Mouse (Mus musculus): ENCODE measurements around the gene Eef1a2. TPM values are rescaled to one million over a fixed set of nuclear protein-coding genes. Genes with fewer than 3 reads are reported as not detected.

Eef1a2 gene
- total RNA-seq, 2 experiments from 2014 or later: 76.3 to 76.6 TPM

DNA sequence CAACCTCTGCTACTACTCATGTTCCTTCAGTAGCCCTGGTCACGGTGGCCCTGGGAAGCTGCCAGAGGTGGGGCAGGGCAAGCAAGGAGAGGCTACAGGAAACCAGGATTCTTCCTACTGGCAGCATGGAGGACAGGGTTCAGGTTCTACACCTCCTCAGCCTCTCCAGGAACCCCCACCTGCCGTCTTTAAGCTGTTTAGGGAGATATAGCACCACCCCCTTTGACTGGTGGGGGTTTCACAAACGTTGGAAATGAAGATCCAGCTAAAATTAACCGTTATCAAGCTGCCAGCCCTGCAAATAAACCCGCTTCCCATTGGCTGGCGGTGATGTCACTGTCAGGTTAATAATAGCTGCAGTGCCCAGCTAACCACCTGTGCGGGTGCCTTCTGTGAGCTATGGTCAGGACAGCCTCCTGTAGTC is 2.3 kb upstream of the Eef1a2 start:
- no peak for DNase-seq (ENCODE audit: low spot score in 2 of 2)

DNA sequence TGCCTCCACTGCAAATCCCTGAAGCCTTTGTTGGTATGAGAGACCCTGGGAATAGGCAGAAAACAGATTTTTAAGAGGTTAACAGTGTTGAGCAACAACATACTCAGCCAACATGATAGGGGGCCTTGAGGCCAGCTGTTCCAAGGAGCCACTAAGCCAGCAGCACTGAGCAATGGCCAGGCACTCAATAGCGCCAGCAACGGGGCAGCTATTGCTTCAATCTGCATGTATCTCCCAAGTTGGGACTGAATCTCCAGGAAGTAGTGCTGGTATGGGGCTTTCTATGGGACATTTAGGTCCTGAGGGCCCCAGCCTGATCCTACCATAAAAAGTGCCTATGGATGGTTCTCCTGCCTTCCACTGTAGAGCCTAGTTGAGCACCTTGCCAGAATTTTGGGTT is 1.7 kb upstream of the Eef1a2 start:
- DNase-seq (ENCODE audit: low spot score in 2 of 2): no peak

DNA sequence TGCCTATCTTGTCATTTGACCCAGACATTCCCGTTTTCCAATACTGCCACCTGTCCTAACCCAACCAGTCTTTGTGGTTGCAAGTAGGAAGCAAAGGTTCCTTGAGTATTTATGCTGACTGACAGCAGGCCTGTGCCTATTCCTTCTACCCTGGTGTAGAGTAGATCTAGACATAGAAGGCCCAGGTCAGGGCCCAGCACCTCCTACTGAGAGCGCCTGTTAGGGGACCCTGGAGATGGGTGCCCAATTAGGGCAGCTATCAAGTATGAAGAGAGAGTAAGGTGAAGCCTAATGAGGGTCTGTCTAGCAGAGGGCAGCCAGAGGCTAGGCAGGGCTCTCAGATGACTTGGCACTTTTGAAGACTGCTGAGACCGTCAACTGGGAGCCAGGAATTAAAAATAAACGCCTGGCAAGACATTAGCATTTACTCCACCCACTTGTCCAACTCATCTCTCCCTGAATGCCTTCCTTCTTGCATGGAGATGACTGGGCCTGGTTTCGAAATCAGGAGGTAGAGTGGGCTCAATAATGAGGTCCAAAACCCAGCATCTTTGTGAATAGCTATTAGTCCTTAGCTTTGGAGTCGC is 995 bp upstream of the Eef1a2 start:
- DNase-seq (ENCODE audit: low spot score in 2 of 2): no peak

DNA sequence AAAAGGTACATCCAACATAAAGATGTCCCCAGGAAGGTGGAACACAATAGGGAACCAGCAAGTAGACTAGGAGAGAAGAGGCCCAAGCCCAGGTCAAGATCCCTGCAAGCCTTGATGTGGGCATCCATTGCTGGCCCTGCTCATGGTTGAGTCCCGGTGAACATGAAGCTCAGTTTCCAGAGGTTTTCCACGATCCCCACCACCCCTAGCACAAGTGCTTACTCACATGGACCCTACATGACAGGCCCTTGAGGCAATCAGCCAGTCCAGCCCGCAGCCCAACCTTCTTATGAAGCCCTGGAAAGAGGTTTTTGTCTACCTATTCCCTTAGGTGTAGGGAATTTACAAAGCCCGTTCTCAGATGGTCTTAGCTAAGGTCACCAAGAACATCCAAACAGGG is 366 bp upstream of the Eef1a2 start:
- DNase-seq (ENCODE audit: low spot score in 2 of 2): no peak

DNA sequence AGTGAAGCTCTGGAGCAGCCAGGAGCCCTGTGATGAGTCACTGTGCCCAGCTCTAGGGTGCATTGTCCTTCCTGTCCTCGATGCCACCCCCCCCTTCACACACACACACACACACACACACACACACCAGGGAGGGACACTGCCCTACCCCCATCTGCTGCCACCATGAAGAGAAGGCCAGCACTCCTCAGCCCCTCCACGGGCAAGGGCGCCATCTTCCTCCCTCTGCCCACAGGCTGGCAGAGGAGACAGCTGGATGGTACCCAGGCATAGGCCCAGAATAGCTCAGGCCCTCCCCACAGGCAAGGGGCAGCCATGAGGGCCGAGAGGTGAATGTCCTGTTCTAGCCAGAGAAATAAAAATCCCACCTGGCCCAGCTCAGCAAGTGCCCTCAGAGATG is 1.0 kb downstream of the Eef1a2 start:
- no peak for DNase-seq (ENCODE audit: low spot score in 2 of 2)

DNA sequence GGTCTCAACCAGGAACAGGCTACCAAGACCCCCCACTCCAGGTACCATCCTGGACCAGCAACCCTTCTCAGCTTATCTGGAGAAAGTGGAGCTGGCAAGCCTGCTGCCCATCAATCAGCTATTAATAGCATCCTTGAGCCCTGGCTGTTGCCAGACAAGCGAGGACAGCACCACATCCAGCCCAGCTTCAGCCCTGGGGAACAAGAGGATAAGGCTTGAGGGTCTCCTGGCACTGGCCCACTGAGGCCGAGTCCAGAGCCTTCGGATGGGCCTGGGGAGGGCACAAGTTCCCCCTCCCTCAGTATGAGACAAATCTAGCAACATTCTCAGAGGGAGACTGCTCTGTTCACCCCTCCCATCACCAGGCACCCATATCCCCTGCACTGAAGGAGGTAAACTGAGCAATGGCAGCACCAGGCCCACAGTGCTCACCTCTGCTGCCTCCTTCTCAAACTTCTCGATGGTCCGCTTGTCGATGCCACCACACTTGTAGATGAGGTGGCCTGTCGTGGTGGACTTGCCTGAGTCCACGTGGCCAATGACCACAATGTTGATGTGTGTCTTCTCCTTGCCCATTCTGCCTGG is 1.9 kb downstream of the Eef1a2 start:
- no peak for DNase-seq (ENCODE audit: low spot score in 2 of 2)

DNA sequence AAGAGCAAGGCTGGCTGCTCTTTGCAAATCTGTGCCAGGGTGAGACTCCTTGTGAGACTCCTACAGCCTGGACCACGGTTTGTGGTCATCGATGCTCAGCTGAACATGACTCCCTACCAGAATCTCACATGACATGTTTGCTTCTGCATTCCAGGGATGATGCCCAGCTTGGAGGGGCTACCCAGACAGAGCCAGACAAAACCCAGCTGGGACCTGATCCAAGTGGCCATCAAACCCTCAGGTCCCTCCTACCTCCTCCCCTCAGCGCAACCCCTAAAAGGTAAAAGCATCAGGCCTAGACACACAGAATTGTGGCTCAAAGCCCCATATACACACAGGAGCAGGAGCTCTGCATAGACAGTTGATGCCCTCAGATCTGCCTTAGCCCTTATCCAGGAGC is 2.5 kb downstream of the Eef1a2 start:
- DNase-seq (ENCODE audit: low spot score in 2 of 2): no peak

DNA sequence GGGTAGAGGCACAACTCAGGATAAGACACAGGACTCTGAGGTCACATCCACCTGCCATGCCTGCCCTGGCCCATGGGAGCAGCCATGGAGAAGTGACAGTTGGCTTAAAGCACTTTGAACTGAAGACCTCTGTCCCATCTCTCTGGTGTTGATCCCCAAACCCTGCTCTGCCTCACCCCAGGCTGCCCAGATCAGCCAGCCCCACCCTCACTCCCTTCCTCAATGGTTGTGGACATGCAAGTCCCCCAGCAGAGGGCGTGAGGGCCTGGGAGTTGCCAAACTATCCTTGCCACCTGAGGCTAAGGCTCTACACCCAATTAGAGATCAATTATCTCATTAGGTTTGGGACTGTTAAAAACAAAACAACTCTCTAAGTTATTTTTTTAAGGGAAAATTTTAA is 3.0 kb downstream of the Eef1a2 start:
- DNase-seq (ENCODE audit: low spot score in 2 of 2): no peak

DNA sequence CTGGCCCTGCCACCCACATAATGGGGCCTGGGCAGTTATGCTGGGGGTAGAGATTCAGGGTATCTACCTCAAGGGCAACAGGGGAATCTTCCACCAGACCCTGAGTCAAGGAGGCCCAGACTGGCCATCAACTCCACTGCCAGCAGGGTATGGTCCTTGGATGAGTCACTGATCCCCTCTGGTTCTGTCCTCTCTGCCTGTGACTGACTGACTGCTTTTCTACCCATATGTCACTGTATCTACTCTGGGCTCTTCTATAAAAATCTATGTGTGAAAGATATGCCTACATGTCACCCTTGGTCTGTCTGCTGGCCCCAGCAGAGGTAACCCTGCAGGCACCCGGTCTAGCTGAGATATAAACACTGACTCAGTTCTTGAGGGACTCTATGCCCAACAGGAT is 3.7 kb downstream of the Eef1a2 start:
- DNase-seq (ENCODE audit: low spot score in 2 of 2): no peak

DNA sequence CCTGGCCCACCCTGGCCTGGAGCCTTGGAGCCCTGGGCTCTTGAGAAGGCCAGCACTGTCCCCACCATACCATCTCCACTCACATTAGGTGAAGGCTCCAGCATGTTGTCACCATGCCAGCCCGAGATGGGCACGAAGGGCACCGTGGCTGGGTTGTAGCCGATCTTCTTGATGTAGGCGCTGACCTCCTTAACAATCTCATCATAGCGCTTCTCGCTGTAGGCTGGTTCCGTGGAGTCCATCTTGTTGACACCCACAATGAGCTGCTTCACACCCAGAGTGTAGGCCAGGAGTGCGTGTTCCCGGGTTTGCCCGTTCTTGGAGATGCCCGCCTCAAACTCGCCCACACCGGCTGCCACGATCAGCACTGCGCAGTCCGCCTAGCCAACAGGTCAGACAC is 4.1 kb downstream of the Eef1a2 start:
- no peak for DNase-seq (ENCODE audit: low spot score in 2 of 2)

DNA sequence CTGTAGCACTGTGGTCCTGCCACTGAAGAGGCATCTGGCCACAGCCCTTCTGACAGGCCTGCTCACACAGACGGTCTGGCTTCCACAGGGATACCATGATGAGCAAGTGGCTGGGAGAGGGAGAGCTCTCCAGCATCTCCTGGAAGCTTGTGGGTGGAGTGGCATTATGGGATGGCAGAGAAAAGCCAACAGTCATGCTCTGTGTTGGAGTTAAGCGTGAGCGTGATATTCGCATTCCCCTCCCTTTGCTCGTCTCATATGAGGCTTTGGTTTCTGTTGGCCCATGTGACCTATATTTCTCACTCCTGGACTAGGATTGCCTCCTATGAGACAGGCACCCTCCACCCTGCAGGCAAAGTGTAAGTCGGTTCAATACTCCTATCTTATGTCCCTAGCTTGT is 6.5 kb downstream of the Eef1a2 start:
- no peak for DNase-seq (ENCODE audit: low spot score in 2 of 2)

DNA sequence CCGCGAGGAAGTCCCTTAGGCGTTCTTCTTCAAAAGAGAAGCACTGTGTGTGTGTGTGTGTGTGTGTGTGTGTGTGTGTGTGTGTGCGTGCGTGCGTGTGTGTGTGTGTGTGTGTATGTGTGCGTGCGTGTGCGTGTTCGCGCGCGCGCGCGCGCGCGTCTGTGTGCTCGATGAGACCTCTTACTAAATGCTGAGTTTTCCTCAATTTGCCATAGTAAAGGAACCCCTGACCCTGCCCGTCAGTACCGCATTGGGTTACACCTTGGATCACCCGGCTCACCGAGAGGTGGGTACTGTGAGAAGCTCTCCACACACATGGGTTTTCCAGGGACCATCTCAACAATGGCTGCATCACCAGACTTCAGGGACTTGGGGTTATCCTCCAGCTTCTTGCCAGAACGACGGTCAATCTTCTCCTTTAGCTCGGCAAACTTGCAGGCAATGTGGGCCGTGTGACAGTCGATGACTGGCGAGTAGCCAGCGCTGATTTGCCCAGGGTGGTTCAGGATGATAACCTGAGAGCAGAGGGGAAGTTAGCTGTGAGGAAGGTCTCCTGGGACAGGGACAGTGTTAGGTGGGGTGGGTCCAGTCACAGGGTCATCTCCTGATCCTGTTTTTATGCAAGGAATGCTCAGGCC is 8.4 kb downstream of the Eef1a2 start:
- DNase-seq (ENCODE audit: low spot score in 2 of 2): no peak

DNA sequence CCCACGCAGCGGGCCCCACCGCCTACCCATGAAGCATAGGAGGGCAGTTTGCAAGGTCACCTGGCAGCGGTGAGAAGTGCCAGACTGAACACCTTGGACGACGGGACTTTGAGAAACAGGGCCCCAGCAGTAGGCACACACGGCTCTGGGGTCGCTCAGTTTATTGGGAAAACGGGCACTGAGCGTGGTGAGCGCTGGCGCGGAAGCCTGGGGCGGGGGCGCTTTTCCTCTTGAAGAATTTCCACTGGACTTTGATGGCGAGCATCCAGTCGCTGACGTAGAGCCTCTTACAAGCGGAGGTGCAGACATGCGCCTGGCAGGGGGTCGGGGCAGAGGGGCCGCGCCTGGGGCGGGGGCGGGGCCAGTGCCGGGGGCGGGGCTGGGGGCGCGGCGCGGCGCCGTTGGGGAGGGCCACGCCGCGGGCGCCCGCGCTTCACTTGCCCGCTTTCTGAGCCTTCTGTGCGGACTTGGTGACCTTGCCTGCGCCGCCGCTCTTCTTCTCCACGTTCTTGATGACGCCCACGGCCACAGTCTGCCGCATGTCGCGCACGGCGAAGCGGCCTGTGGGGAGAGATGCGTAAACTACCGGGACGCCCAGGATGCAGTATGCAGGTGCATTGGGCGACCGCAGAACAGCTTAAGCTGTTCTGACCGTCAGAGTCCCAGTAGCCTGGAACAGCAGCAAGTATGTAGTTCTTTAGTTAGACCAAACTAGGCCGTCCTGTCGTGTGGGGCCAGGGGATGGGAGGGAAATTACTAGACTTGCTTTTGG is 9.1 kb downstream of the Eef1a2 start:
- DNase-seq (ENCODE audit: low spot score in 2 of 2): no peak

DNA sequence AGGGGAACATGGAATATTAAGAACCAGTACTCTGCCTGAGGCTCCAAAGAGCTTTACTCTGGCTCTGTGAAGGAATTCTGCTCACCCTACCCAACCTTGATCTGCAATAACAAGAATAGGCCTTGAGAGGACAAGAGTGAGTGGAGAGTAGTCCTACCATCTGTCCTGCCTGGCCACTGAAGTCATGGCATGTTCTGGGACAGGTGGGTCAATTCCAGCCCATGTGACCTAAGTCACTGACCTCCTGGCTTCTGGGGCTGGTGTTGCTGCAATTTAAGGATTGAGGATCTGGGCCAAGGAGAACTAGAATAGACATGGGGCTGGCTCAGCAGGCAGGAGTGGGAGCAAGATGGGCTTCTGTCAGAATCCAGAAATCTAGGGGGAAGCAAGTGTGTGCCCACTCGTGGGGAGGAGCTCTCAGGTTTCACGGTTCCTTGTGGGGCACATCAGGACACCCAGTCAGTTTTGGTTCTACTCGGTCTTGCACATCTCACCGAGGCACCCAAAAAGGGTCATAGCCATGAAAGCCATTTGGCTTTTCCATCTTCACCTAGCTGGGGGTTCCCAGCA is 9.8 kb downstream of the Eef1a2 start:
- DNase-seq (ENCODE audit: low spot score in 2 of 2): no peak

DNA sequence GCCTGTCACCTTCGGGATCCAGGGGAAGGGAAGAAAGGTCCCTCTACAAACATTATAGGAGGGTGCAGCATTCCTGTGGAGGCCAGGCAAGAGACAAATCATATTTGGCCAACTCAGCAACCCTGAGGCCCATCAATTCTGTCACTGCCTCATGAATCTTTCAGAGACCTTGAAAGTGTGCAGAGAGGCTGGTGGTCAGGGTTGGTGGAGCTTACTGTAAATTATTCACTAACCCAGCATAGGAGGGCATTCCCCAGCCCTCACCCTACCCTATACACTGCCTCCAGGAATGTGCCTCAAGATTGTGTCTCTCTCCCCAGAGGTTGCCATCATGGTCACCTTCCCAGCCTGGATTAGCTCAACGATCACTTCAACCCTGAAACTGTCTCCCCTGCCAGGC is 12.1 kb downstream of the Eef1a2 start:
- no peak for DNase-seq (ENCODE audit: low spot score in 2 of 2)

DNA sequence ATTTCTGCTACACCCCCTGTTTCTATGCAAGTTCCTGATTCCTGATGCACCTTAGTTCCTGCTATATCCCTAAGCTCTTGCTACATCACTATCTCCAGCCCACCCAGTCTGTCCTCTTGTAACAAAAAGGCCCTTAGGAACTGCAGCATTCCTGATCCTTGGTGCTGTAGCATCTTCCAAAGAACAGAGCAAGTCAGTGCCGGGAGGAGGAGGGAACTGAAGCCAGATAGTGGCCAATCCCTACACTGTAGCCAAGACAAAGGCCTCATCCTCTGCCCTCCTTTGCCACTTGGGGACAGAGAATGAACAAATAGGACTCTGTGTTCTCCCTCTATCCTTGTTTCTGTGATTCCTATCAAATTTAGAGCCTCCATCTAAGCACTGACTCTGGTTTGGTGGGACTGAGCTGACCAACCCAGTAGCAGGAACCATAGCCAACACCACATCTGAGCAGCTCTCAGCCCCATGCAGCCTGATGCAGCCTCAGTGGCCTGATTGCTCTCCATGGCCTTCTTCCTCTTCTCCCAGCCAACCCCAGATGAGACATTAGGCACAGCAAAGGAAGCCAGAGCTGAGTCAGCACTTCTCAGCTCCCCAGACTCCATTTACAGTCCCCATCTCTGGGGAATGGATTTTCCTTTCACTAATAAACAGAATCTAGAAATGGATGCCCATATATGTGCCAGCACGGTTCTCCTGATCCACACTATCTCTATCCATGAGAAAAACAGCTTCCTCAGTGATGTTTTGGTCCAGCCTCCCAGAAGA is 13.1 kb downstream of the Eef1a2 start:
- no peak for DNase-seq (ENCODE audit: low spot score in 2 of 2)

DNA sequence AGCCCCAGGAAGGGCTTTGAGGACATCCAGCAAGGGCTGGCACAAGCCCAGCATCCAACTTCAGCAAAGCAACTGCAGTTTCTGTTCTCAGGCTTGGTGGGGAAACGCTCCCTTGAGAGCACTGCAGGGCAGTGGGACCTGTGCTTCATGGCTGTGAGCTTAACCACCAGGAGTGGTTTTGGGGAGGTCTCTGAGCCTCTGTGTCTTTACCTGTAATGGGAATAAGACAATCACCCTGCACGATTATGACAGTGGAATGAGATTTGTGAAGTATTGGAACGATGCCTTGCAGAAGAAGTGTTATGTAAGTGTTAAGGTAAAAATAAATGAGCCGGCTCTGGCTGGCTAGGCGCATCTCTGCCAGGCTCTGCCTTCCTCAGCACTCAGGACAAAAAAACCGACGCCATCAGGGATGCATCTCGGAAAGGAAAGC is 14.1 kb downstream of the Eef1a2 start:
- DNase-seq (ENCODE audit: low spot score in 2 of 2): no peak

DNA sequence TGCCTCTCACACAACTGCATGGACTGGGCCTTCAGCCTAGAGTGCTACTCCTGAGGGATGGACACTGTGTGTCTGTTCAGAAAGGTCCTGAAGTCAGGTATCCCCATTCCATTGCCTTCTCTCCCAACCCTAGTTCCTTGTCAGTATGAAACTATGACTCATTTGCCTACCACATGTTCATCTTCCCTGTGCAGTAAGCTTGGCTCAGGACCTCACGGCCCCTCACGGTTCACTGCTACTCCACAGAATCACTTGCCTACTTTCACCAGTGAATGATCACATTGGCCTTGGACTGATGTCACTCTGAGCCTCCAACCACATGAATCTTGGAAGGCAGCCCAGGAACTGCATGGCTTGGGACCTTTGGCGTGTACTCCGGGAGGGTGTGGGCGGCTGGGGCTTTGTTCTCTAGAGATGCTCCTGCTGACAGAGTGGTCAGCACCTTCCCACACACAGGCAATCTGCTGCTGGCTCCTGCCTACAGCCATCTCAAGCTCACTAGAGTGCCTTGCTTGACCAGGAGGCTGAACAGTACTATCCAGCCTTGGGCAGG is 17.1 kb downstream of the Eef1a2 start:
- no peak for DNase-seq (ENCODE audit: low spot score in 2 of 2)

DNA sequence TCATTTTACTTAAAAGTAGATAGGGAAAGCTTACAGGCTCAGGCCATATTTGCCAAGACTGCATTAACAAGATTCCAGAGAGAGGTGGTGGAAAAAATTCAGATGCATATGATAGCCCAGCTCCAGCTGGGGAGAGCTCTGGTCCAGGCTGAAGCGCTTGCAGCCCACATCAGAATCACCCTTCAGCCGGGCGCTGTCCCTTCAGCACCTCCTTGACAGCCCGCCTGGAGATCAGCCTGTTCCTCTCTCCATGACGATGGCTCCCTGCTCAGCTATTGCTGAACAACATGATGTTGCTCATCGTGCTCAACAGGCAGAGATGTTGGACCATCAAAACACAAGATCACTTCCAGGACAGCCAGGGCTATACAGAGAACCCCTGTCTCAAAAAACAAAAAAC is 19.9 kb downstream of the Eef1a2 start:
- peak in 1 of 2 experiments; percentile 29 for DNase-seq (ENCODE audit: low spot score in 2 of 2)

DNA sequence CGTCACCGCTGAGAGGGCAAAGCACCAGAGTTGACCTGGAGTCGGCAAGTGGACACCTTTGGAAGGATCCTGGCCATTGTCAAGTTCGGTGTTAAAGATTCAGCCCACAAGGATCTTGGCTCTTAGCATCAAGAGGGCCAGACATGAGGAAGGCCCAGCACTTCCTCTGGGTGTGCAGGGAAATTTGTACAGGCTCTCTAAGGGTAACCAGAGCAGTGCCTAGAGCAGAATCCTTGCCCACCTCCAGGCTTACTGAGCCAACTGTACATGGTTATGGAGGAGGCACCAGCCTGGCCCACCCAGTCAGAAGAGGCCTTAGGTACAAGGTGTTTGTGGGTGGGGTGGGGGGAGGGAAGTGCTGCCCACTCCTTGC is 21.4 kb downstream of the Eef1a2 start:
- no peak for DNase-seq (ENCODE audit: low spot score in 2 of 2)
